Mouse (Mus musculus): ENCODE data around the gene Gm5415. TPM values are rescaled to one million over a fixed set of nuclear protein-coding genes. Genes with fewer than 3 reads are reported as not detected.
"Not testable (repeated sequence)": the region's sequence is repeated elsewhere in the genome, so short reads cannot be mapped to it uniquely, and the experiment has no call there.

Gene Gm5415
- polyA plus RNA-seq (2015; fragmentation: Nextera tagmentation; extraction: Ambion mirVana), result 0.04 and 0.05 TPM in 2 replicates

DNA sequence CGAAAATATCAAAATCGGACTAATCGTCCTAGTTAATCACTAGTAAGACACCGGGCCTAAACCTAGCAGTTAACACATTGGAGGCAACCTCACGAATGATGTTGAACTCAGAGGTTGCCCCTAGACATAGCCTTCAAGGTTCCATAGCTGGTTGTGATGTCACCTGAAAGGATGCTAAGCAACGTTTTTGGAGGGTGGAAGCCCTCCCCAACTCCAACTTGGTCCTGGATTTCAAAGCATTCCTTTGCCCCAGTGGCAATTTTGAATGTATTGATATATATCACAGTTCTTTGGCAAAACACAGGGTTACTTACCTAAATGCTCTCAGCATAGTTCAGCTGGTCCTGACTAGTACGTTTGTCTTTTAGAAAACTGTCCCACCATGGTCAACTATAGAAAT is at the start of gene Gm5415:
TSS of gene Gm5415 (minus strand) at position 101 of the 400 bp plus-strand sequence.
- H3K36me3 ChIP-seq; ATAC-seq (ENCODE audit: insufficient number of reproducible peaks, low FRiP score, low TSS enrichment, low read depth): not testable (repeated sequence)
- 77% methylated on average over 3 of the region's 7 CpGs for WGBS

DNA sequence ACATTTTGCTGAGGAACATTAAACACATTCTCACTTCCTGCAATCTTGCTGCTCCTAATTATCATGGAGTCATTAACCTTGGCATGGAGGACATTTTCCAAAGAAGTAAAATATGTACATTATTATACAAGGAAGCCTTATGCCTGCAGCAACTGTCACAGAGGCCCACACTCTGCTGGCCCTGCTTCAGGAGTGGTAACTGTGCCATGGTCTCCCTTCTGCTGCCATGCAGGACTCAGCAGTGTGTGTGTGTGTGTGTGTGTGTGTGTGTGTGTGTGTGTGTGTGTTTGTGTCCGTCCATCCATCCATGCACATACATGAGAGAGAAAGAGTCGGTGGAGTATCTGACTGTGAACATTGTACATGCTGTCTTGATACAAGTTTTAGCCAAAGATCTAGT is 21.8 kb upstream of the Gm5415 start:
- H3K4me2 ChIP-seq, result no peak overlapping the region
- no peaks in the 10 kb centered on the region for H3K27me3 ChIP-seq
- no peaks in the 10 kb centered on the region for H3K4me1 ChIP-seq
- H3K4me3 ChIP-seq, result no peak overlapping the region
- no peaks in the 10 kb centered on the region for H3K36me3 ChIP-seq
- no peak overlapping the region for H3K9ac ChIP-seq
- 79% methylated on average over 2 of the region's 2 CpGs for WGBS
- no peaks in the 10 kb centered on the region for H3K9me3 ChIP-seq
- no peak for ATAC-seq (ENCODE audit: insufficient number of reproducible peaks, low FRiP score, low TSS enrichment, low read depth)
- H3K27ac ChIP-seq, result no peak overlapping the region

More for the DNA sequence above, at the start of gene Gm5415:
- H3K27me3 ChIP-seq, H3K27ac ChIP-seq, H3K9ac ChIP-seq, H3K9me3 ChIP-seq, H3K4me3 ChIP-seq, H3K4me1 ChIP-seq, H3K4me2 ChIP-seq: not testable (repeated sequence)

DNA sequence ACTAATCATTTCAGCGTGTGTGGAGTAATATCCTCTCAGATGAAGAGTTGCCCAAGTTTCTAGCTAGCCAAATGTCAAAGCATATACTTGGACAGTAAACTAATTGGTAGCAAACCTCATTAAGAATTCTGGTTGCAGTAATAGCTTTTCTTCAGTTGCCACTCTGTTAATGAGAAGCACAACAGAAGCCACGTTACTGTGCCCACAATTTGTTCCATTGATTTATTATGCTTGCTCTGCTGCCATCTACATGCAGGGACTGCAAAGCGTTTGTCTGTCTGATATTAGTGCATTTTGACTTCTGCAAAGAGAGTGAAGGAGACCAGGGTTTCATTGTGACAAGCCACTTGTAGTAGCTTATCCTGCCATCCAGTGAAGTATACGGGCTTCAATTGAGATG is 6.8 kb upstream of the Gm5415 start:
- ATAC-seq (ENCODE audit: insufficient number of reproducible peaks, low FRiP score, low TSS enrichment, low read depth), result no peak
- WGBS, result 39% methylated on average over 4 of the region's 4 CpGs
- H3K36me3 ChIP-seq, result no peaks in the 10 kb centered on the region
- no peak overlapping the region for H3K27ac ChIP-seq
- H3K4me3 ChIP-seq, result no peak overlapping the region
- H3K4me1 ChIP-seq, result no peaks in the 10 kb centered on the region
- no peak overlapping the region for H3K4me2 ChIP-seq
- no peaks in the 10 kb centered on the region for H3K9me3 ChIP-seq
- H3K9ac ChIP-seq, result no peak overlapping the region
- H3K27me3 ChIP-seq, result no peaks in the 10 kb centered on the region

DNA sequence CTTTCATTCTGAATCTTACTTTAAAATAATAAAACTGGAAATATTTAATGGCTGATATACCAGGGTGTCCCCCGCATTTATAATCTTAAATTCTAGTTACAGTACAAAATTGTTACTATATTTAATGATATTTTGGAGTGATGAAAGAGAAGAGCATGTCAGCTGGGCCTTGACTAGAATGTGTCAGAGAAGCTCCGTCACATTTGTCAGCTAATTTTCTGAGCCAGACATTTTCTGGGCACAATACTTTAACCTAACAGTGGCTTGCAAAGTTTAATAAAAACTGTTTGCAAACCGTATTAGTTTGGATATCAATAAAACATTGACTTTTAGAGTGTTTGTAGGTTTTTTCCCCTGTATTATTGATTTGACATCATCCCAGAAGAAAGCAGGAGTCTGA is 6.4 kb upstream of the Gm5415 start:
- WGBS, result 76% methylated on average over 3 of the region's 3 CpGs
- no peak overlapping the region for H3K4me2 ChIP-seq
- H3K9me3 ChIP-seq, result no peaks in the 10 kb centered on the region
- no peaks in the 10 kb centered on the region for H3K36me3 ChIP-seq
- H3K27ac ChIP-seq, result no peak overlapping the region
- H3K4me1 ChIP-seq, result no peaks in the 10 kb centered on the region
- no peak overlapping the region for H3K9ac ChIP-seq
- H3K27me3 ChIP-seq, result no peaks in the 10 kb centered on the region
- H3K4me3 ChIP-seq, result no peak overlapping the region
- no peak for ATAC-seq (ENCODE audit: insufficient number of reproducible peaks, low FRiP score, low TSS enrichment, low read depth)

DNA sequence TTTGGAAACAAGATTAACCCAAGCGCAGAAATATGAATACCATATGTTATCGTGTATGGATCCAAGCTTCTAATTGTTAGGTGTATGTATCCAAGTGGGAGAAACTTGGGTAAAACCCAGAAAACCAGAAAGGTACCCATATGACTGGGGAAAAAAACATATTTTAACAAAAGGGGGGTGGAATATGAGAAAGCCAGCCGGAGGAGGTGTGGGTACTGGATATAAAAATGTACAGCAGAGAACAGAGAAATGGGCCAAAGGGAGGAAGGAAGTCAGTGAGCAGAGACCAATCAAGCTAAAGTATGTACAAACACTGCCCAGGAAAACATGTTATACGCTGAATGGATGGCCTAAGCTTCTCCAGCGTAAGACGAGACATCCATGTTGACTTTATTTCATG is 43.7 kb downstream of the Gm5415 start:
- Histone ChIP-seq H3K4me1 (no peaks in the 10 kb centered on the region), H3K9ac (no peak overlapping the region), H3K4me3 (no peak overlapping the region), H3K27ac (no peak overlapping the region), H3K9me3 (no peaks in the 10 kb centered on the region), H3K36me3 (no peaks in the 10 kb centered on the region), H3K27me3 (no peaks in the 10 kb centered on the region), H3K4me2 (no peak overlapping the region)
- 79% methylated on average over 6 of the region's 6 CpGs for whole genome bisulfite sequencing
- ATAC-seq (ENCODE audit: insufficient number of reproducible peaks, low FRiP score, low TSS enrichment, low read depth), result no peak

All from limb, embryonic 15.5 days (tissue).